Mouse (Mus musculus): Measurements from ENCODE around the gene Vsx1. TPM values are rescaled to one million over a fixed set of nuclear protein-coding genes. Genes with fewer than 3 reads are reported as not detected.
A peak's percentile ranks its signal among the peaks of the same experiment; 100 is the strongest.

The Vsx1 gene
- polyA plus RNA-seq, 2 experiments, result not detected

DNA sequence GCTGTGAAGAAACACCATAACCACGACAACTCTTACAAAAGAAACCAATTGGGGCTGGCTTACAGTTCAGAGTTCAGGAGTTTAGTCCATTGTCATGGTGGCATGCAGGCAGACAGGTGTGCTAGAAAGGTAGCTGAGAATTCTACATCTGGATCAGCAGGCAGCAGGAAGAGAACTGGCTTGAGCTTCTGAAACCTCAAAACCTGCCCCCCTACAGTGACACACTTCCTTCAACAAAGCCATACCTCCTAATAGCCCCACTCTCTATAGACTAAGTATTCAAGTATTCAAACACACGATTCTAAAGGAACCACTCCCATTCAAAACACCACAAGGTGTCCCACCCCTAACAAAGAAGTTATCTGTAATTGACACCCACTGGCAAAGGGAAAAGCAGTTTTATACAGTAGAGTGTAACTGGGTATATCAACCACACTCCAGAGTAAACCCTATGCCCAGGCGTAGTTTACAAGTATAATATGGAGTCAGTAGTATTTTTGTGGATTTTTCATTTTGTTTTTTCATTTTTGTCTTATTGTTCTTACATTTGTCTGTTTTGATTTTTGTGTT, 53.2 kb downstream of the Vsx1 start:
- Histone ChIP-seq H3K4me1 (replicated peaks; ENCODE audit: control insufficient read depth in 2 of 2, insufficient read depth in 2 of 2, low read length in 1 of 2) (peaks cover 12 to 31% of the 10 kb centered on the region in 2 experiments), H3K36me3 (replicated peaks; ENCODE audit: control insufficient read depth, insufficient read depth, low read depth) (peaks cover 38% of the 10 kb centered on the region), H3K4me2 (ENCODE audit: low read depth) (peak overlapping the region; percentile 26; the same call in 1 of the 2 replicates), H3K27ac (no peak overlapping the region), H3K4me3 (ENCODE audit: insufficient read depth in 1 of 2, low read depth in 2 of 2, low read length in 2 of 2) (no peak overlapping the region), H3K9ac (replicated peaks) (no peak overlapping the region), H3K27me3 (ENCODE audit: control insufficient read depth, insufficient read depth, low read length) (no peaks in the 10 kb centered on the region), H3K9me3 (ENCODE audit: control insufficient read depth, low read length) (no peaks in the 10 kb centered on the region)
- 41% methylated on average over 3 of the region's 3 CpGs for WGBS (ENCODE audit: insufficient replicate concordance)
- DNase-seq (ENCODE audit: low read depth in 3 of 3, low spot score in 3 of 3), result peak in 1 of 3 experiments; percentile 14
- TF ChIP-seq EP300 (IDR thresholded peaks at IDR 0.05; ENCODE audit: low read depth) (peak; percentile 45; the same call in 1 of the 2 replicates), CTCF (IDR thresholded peaks at IDR 0.05; ENCODE audit: low read depth) (no peak)
- ATAC-seq (ENCODE audit: insufficient read depth), result peak; percentile 79

Other genes starting within 250 kb of the Vsx1 start
- 0.12 and 0.19 TPM in 2 replicates for gene Zfp442, start 237.9 kb downstream of the Vsx1 start, polyA plus RNA-seq (2012; rRNA removed)
- 0.42 and 0.68 TPM in 2 replicates for gene Zfp442, start 237.9 kb downstream of the Vsx1 start, polyA plus RNA-seq (2014; fragmentation: Nextera tagmentation; extraction: Ambion mirVana)
- gene Zfp345, start 204.3 kb downstream of the Vsx1 start, polyA plus RNA-seq (2012; rRNA removed), result 0.01 TPM in 1 of 2 replicates, not detected in the other
- gene Zfp345, start 204.3 kb downstream of the Vsx1 start, polyA plus RNA-seq (2014; fragmentation: Nextera tagmentation; extraction: Ambion mirVana), result 0.06 TPM in 1 of 2 replicates, not detected in the other
- gene Cst7, start 118.9 kb downstream of the Vsx1 start, polyA plus RNA-seq (2012; rRNA removed), result 2.6 and 3.1 TPM in 2 replicates
- 6.3 and 7.5 TPM in 2 replicates for gene Cst7, start 118.9 kb downstream of the Vsx1 start, polyA plus RNA-seq (2014; fragmentation: Nextera tagmentation; extraction: Ambion mirVana)
- 14.3 and 18.5 TPM in 2 replicates for gene Apmap, start 80.8 kb downstream of the Vsx1 start, polyA plus RNA-seq (2012; rRNA removed)
- gene Apmap, start 80.8 kb downstream of the Vsx1 start, polyA plus RNA-seq (2014; fragmentation: Nextera tagmentation; extraction: Ambion mirVana), result 26.3 and 26.5 TPM in 2 replicates
- 30.4 and 34.1 TPM in 2 replicates for gene Acss1, start 20.9 kb downstream of the Vsx1 start, polyA plus RNA-seq (2012; rRNA removed)
- gene Acss1, start 20.9 kb downstream of the Vsx1 start, polyA plus RNA-seq (2014; fragmentation: Nextera tagmentation; extraction: Ambion mirVana), result 30.3 and 38.7 TPM in 2 replicates
- 6.3 and 7.1 TPM in 2 replicates for gene Entpd6, start 59.7 kb upstream of the Vsx1 start, polyA plus RNA-seq (2012; rRNA removed)
- 8.2 and 10.0 TPM in 2 replicates for gene Entpd6, start 59.7 kb upstream of the Vsx1 start, polyA plus RNA-seq (2014; fragmentation: Nextera tagmentation; extraction: Ambion mirVana)
- 10.4 and 12.9 TPM in 2 replicates for gene Pygb, start 97.4 kb upstream of the Vsx1 start, polyA plus RNA-seq (2012; rRNA removed)
- 13.5 and 14.4 TPM in 2 replicates for gene Pygb, start 97.4 kb upstream of the Vsx1 start, polyA plus RNA-seq (2014; fragmentation: Nextera tagmentation; extraction: Ambion mirVana)
- 9.7 and 10.9 TPM in 2 replicates for gene Abhd12, start 215.4 kb upstream of the Vsx1 start, polyA plus RNA-seq (2012; rRNA removed)
- gene Abhd12, start 215.4 kb upstream of the Vsx1 start, polyA plus RNA-seq (2014; fragmentation: Nextera tagmentation; extraction: Ambion mirVana), result 14.8 and 17.9 TPM in 2 replicates
- gene Gins1, start 216.0 kb upstream of the Vsx1 start, polyA plus RNA-seq (2012; rRNA removed), result 20.0 and 30.7 TPM in 2 replicates
- 48.5 and 50.2 TPM in 2 replicates for gene Gins1, start 216.0 kb upstream of the Vsx1 start, polyA plus RNA-seq (2014; fragmentation: Nextera tagmentation; extraction: Ambion mirVana)

Measured in liver, embryonic 14.5 days (tissue).